7 mouse cellular contexts compared by ENCODE assay signal in genomic region chr9:103304927-103305326, GRCm38 (mm10). TPM values are rescaled to one million over a fixed set of nuclear protein-coding genes. Genes with fewer than 3 reads are reported as not detected.
DNase-seq lines count a peak whose midpoint lies in the region; ATAC-seq lines count a peak whose summit lies in the region.

TSS of gene 1300017J02Rik (minus strand) at chr9:103305082.
TSS of gene Topbp1 (plus strand) at chr9:103305215.

- H3K27me3 ChIP-seq in embryonic facial prominence, embryonic 11.5 days (ENCODE audit: control insufficient read depth, insufficient read depth, low read length), result no peaks in the 10 kb centered on the region
- no peaks in the 10 kb centered on the region for H3K27me3 ChIP-seq in limb, embryonic 11.5 days (ENCODE audit: control insufficient read depth, insufficient read depth, low read length)
- H3K27me3 ChIP-seq in midbrain, embryonic 14.5 days (ENCODE audit: control insufficient read depth, insufficient read depth, low read length), result no peaks in the 10 kb centered on the region

- no peaks in the 10 kb centered on the region; the same call in 1 of the 2 replicates for H3K4me1 ChIP-seq in embryonic facial prominence, embryonic 11.5 days (ENCODE audit: control insufficient read depth, insufficient read depth, low read length)
- H3K4me1 ChIP-seq in limb, embryonic 11.5 days (ENCODE audit: control insufficient read depth, insufficient read depth, low read length), result no peaks in the 10 kb centered on the region
- peaks cover 8% of the 10 kb centered on the region for H3K4me1 ChIP-seq in midbrain, embryonic 14.5 days (ENCODE audit: control insufficient read depth, insufficient read depth, low read length)

- H3K9ac ChIP-seq in embryonic facial prominence, embryonic 11.5 days (replicated peaks; ENCODE audit: low read length), result peak within 1 kb of the TSS; percentile 97
- H3K9ac ChIP-seq in limb, embryonic 11.5 days (ENCODE audit: low read length), result peak within 1 kb of the TSS; percentile 95
- H3K9ac ChIP-seq in midbrain, embryonic 14.5 days (replicated peaks; ENCODE audit: low read length), result peak within 1 kb of the TSS; percentile 63

- peaks cover 5% of the 10 kb centered on the region; the same call in 1 of the 2 replicates for H3K36me3 ChIP-seq in embryonic facial prominence, embryonic 11.5 days (replicated peaks; ENCODE audit: control insufficient read depth, insufficient read depth, low read depth, low read length)
- peaks cover 5% of the 10 kb centered on the region; the same call in 1 of the 2 replicates for H3K36me3 ChIP-seq in limb, embryonic 11.5 days (ENCODE audit: control insufficient read depth, insufficient read depth, low read length)
- peaks cover 15% of the 10 kb centered on the region for H3K36me3 ChIP-seq in midbrain, embryonic 14.5 days (ENCODE audit: control insufficient read depth, insufficient read depth, low read length)

- 0% methylated on average over 49 of the region's 49 CpGs for WGBS in embryonic facial prominence, embryonic 11.5 days
- 0% methylated on average over 49 of the region's 49 CpGs for WGBS in limb, embryonic 11.5 days
- WGBS in midbrain, embryonic 14.5 days, result 0% methylated on average over 48 of the region's 49 CpGs

- H3K4me2 ChIP-seq in embryonic facial prominence, embryonic 11.5 days (ENCODE audit: low read depth, low read length), result peak within 1 kb of the TSS; percentile 67
- peak within 1 kb of the TSS; percentile 62 for H3K4me2 ChIP-seq in limb, embryonic 11.5 days (ENCODE audit: low read depth, severe bottlenecking)
- H3K4me2 ChIP-seq in midbrain, embryonic 14.5 days (ENCODE audit: low read length), result peak within 1 kb of the TSS; percentile 91

- peak; percentile 96 for DNase-seq in adrenal gland, postnatal 14 days
- DNase-seq in embryonic facial prominence, embryonic 11.5 days (ENCODE audit: low spot score), result peak; percentile 98
- peak; percentile 99 for DNase-seq in heart, adult 11 months
- DNase-seq in kidney, adult 18-20 months, result peak; percentile 92
- DNase-seq in limb, embryonic 11.5 days (ENCODE audit: low spot score), result peak; percentile 97
- peak; percentile 98 for DNase-seq in midbrain, embryonic 14.5 days
- DNase-seq in spleen, adult 18-20 months, result peak; percentile 84 to 91

- no peaks in the 10 kb centered on the region for H3K9me3 ChIP-seq in embryonic facial prominence, embryonic 11.5 days (replicated peaks; ENCODE audit: control insufficient read depth, low read length)
- no peaks in the 10 kb centered on the region for H3K9me3 ChIP-seq in limb, embryonic 11.5 days (ENCODE audit: control insufficient read depth, low read length)
- H3K9me3 ChIP-seq in midbrain, embryonic 14.5 days (ENCODE audit: control insufficient read depth, low read length), result no peaks in the 10 kb centered on the region

- peak within 1 kb of the TSS; percentile 97 for H3K4me3 ChIP-seq in embryonic facial prominence, embryonic 11.5 days (ENCODE audit: low read depth, low read length)
- H3K4me3 ChIP-seq in limb, embryonic 11.5 days (ENCODE audit: low read depth, low read length), result peak within 1 kb of the TSS; percentile 89
- peak within 1 kb of the TSS; percentile 91 for H3K4me3 ChIP-seq in midbrain, embryonic 14.5 days (replicated peaks; ENCODE audit: low read depth, low read length)

- peak; percentile 94 for ATAC-seq in embryonic facial prominence, embryonic 11.5 days (replicated peaks; ENCODE audit: insufficient number of reproducible peaks, low FRiP score, low TSS enrichment, low read depth)
- ATAC-seq in limb, embryonic 11.5 days (ENCODE audit: insufficient number of reproducible peaks, low FRiP score, low TSS enrichment, low read depth), result peak; percentile 94
- ATAC-seq in midbrain, embryonic 14.5 days (ENCODE audit: low FRiP score, low TSS enrichment), result peak; percentile 98

- peak within 1 kb of the TSS; percentile 87 for H3K27ac ChIP-seq in embryonic facial prominence, embryonic 11.5 days (replicated peaks; ENCODE audit: low read depth, low read length)
- peak within 1 kb of the TSS; percentile 86 for H3K27ac ChIP-seq in limb, embryonic 11.5 days (replicated peaks; ENCODE audit: low read depth, low read length)
- peak within 1 kb of the TSS; percentile 80 for H3K27ac ChIP-seq in midbrain, embryonic 14.5 days (replicated peaks; ENCODE audit: low read depth, low read length)

RNA-seq across cellular contexts. Expression of gene 1300017J02Rik, which starts in this region (rescaled TPM):
- total RNA-seq in adrenal gland, postnatal 14 days (2021), result 3.2 and 39.5 TPM in 2 replicates
- polyA plus RNA-seq in embryonic facial prominence, embryonic 11.5 days (2014; fragmentation: Nextera tagmentation; extraction: Ambion mirVana), result 1.2 and 1.6 TPM in 2 replicates
- 1.9 and 3.1 TPM in 2 replicates for polyA plus RNA-seq in limb, embryonic 11.5 days (2014; fragmentation: Nextera tagmentation; extraction: Ambion mirVana)
- polyA plus RNA-seq in midbrain, embryonic 14.5 days (2014; fragmentation: Nextera tagmentation; extraction: Ambion mirVana), result 0.14 TPM in 1 of 2 replicates, not detected in the other

RNA-seq across cellular contexts. Expression of gene Topbp1, which starts in this region (rescaled TPM):
- 41.9 and 47.4 TPM in 2 replicates for total RNA-seq in adrenal gland, postnatal 14 days (2021)
- polyA plus RNA-seq in embryonic facial prominence, embryonic 11.5 days (2014; fragmentation: Nextera tagmentation; extraction: Ambion mirVana), result 79.1 and 90.1 TPM in 2 replicates
- polyA plus RNA-seq in limb, embryonic 11.5 days (2014; fragmentation: Nextera tagmentation; extraction: Ambion mirVana), result 83.1 and 102 TPM in 2 replicates
- polyA plus RNA-seq in midbrain, embryonic 14.5 days (2014; fragmentation: Nextera tagmentation; extraction: Ambion mirVana), result 16.4 and 23.8 TPM in 2 replicates

Comparison
In these comparisons a context has a peak if more than half of its experiments do, and no peak if none do; other contexts are left out.
1. Peak in every context shown above with its lines: DNase-seq, ATAC-seq, H3K4me3 ChIP-seq and H3K27ac ChIP-seq.